Comparison of ENCODE assay signal across 9 mouse cellular contexts in genomic region chr6:3512611-3513010, GRCm38 (mm10). TPM values are rescaled to one million over a fixed set of nuclear protein-coding genes. Genes with fewer than 3 reads are reported as not detected.
DNase-seq lines count a peak whose midpoint lies in the region; ATAC-seq and TF ChIP-seq lines count a peak whose summit lies in the region.
"Had no signal": no experiment of that assay in that cellular context is flagged by ENCODE, and none has a peak within 500 bp of the region (broad histone marks: within the 10 kb centered on the region; RNA-seq: fewer than 3 reads in every experiment).

No protein-coding gene starts in this region.

- H3K4me3 ChIP-seq in kidney, embryonic 14.5 days (ENCODE audit: low read length), result no peak overlapping the region
- H3K4me3 ChIP-seq in kidney, adult 2 months (ENCODE audit: insufficient read depth, low read depth, low read length), result no peak overlapping the region
- H3K4me3 ChIP-seq in embryonic facial prominence, embryonic 10.5 days, result no peak overlapping the region
- H3K4me3 ChIP-seq in intestine, embryonic 16.5 days (ENCODE audit: low read length), result no peak overlapping the region
- H3K4me3 ChIP-seq in neural tube, embryonic 15.5 days (replicated peaks), result no peak overlapping the region
- no peak overlapping the region for H3K4me3 ChIP-seq in liver, embryonic 12.5 days
- H3K4me3 ChIP-seq: lung, embryonic 15.5 days had no signal

- no peaks in the 10 kb centered on the region for H3K9me3 ChIP-seq in kidney, embryonic 14.5 days (ENCODE audit: control insufficient read depth, low read length)
- H3K9me3 ChIP-seq in embryonic facial prominence, embryonic 10.5 days, result no peaks in the 10 kb centered on the region
- no peaks in the 10 kb centered on the region for H3K9me3 ChIP-seq in intestine, embryonic 16.5 days (ENCODE audit: control insufficient read depth, low read length)
- H3K9me3 ChIP-seq in neural tube, embryonic 15.5 days (replicated peaks), result no peaks in the 10 kb centered on the region
- no peaks in the 10 kb centered on the region for H3K9me3 ChIP-seq in liver, embryonic 12.5 days (replicated peaks)
- H3K9me3 ChIP-seq: lung, embryonic 15.5 days had no signal

- no peaks in the 10 kb centered on the region for H3K36me3 ChIP-seq in kidney, embryonic 14.5 days (ENCODE audit: control insufficient read depth, insufficient read depth, low read length)
- no peaks in the 10 kb centered on the region for H3K36me3 ChIP-seq in kidney, adult 2 months (ENCODE audit: control insufficient read depth, insufficient read depth, low read length)
- H3K36me3 ChIP-seq in embryonic facial prominence, embryonic 10.5 days (replicated peaks), result peaks cover 4% of the 10 kb centered on the region
- H3K36me3 ChIP-seq in intestine, embryonic 16.5 days (ENCODE audit: control insufficient read depth, insufficient read depth, low read length), result no peaks in the 10 kb centered on the region
- H3K36me3 ChIP-seq in neural tube, embryonic 15.5 days, result no peaks in the 10 kb centered on the region
- peaks cover 5% of the 10 kb centered on the region; the same call in 1 of the 2 replicates for H3K36me3 ChIP-seq in liver, embryonic 12.5 days
- H3K36me3 ChIP-seq: lung, embryonic 15.5 days had no signal

- DNase-seq in kidney, adult 2 months, result no peak
- DNase-seq in embryonic facial prominence, embryonic 10.5 days (ENCODE audit: low spot score), result peak; percentile 12
- no peak for DNase-seq in lung, postnatal 4 days
- no peak for DNase-seq in urinary bladder, postnatal 25 days (ENCODE audit: low spot score)

- no peaks in the 10 kb centered on the region for H3K4me1 ChIP-seq in kidney, embryonic 14.5 days (ENCODE audit: control insufficient read depth, insufficient read depth, low read length)
- H3K4me1 ChIP-seq in kidney, adult 2 months (ENCODE audit: control insufficient read depth, insufficient read depth, low read length), result no peaks in the 10 kb centered on the region
- H3K4me1 ChIP-seq in embryonic facial prominence, embryonic 10.5 days, result 0 out of 2 replicates have a peak, but pooled peaks cover 8% of the 10 kb centered on the region
- no peaks in the 10 kb centered on the region for H3K4me1 ChIP-seq in intestine, embryonic 16.5 days (ENCODE audit: control insufficient read depth, insufficient read depth, low read length)
- H3K4me1 ChIP-seq in neural tube, embryonic 15.5 days, result peaks cover 25% of the 10 kb centered on the region
- H3K4me1 ChIP-seq in liver, embryonic 12.5 days, result 0 out of 2 replicates have a peak, but pooled peaks cover 5% of the 10 kb centered on the region
- H3K4me1 ChIP-seq: lung, embryonic 15.5 days had no signal

- TF ChIP-seq POLR2A in kidney, adult 2 months (IDR thresholded peaks at IDR 0.05; ENCODE audit: low read depth, low read length), result no peak

- H3K27me3 ChIP-seq in kidney, embryonic 14.5 days (ENCODE audit: control insufficient read depth, insufficient read depth, low read length), result no peaks in the 10 kb centered on the region
- no peaks in the 10 kb centered on the region for H3K27me3 ChIP-seq in kidney, adult 2 months (replicated peaks; ENCODE audit: control insufficient read depth, insufficient read depth, low read length)
- no peaks in the 10 kb centered on the region for H3K27me3 ChIP-seq in embryonic facial prominence, embryonic 10.5 days (replicated peaks; ENCODE audit: low read depth, poor library complexity, severe bottlenecking)
- H3K27me3 ChIP-seq in intestine, embryonic 16.5 days (replicated peaks; ENCODE audit: control insufficient read depth, insufficient read depth, low read length), result no peaks in the 10 kb centered on the region
- no peaks in the 10 kb centered on the region for H3K27me3 ChIP-seq in neural tube, embryonic 15.5 days (replicated peaks)
- no peaks in the 10 kb centered on the region for H3K27me3 ChIP-seq in liver, embryonic 12.5 days (replicated peaks)
- H3K27me3 ChIP-seq: lung, embryonic 15.5 days had no signal

- no peak overlapping the region for H3K27ac ChIP-seq in kidney, embryonic 14.5 days (ENCODE audit: low read depth, low read length)
- H3K27ac ChIP-seq in kidney, adult 2 months (ENCODE audit: insufficient read depth, low read depth, low read length), result no peak overlapping the region
- no peak overlapping the region for H3K27ac ChIP-seq in embryonic facial prominence, embryonic 10.5 days (replicated peaks)
- no peak overlapping the region for H3K27ac ChIP-seq in intestine, embryonic 16.5 days (ENCODE audit: low read length)
- H3K27ac ChIP-seq in neural tube, embryonic 15.5 days (replicated peaks), result peak overlapping the region; percentile 68
- no peak overlapping the region for H3K27ac ChIP-seq in liver, embryonic 12.5 days
- H3K27ac ChIP-seq: lung, embryonic 15.5 days had no signal

- 70% methylated on average over 3 of the region's 3 CpGs for WGBS in kidney, embryonic 14.5 days
- 55% methylated on average over 3 of the region's 3 CpGs for WGBS in kidney, adult 2 months
- 53% methylated on average over 3 of the region's 3 CpGs for WGBS in embryonic facial prominence, embryonic 10.5 days
- WGBS in intestine, embryonic 16.5 days, result 40% methylated on average over 3 of the region's 3 CpGs
- 26% methylated on average over 3 of the region's 3 CpGs for WGBS in neural tube, embryonic 15.5 days
- WGBS in liver, embryonic 12.5 days (ENCODE audit: insufficient replicate concordance), result 47% methylated on average over 3 of the region's 3 CpGs

- no peak overlapping the region for H3K4me2 ChIP-seq in kidney, embryonic 14.5 days (replicated peaks; ENCODE audit: low read depth, low read length)
- H3K4me2 ChIP-seq in intestine, embryonic 16.5 days (ENCODE audit: low read depth, low read length), result no peak overlapping the region
- H3K4me2 ChIP-seq in neural tube, embryonic 15.5 days, result no peak overlapping the region
- H3K4me2 ChIP-seq in liver, embryonic 12.5 days, result no peak overlapping the region
- H3K4me2 ChIP-seq: lung, embryonic 15.5 days had no signal

- 0 out of 2 replicates have a peak, but pooled peaks have one; percentile 35 for ATAC-seq in kidney, embryonic 14.5 days (ENCODE audit: low FRiP score, low TSS enrichment)
- peak; percentile 50; the same call in 1 of the 2 replicates for ATAC-seq in intestine, embryonic 16.5 days
- peak; percentile 79 for ATAC-seq in neural tube, embryonic 15.5 days (ENCODE audit: low FRiP score)
- ATAC-seq in liver, embryonic 12.5 days, result no peak

- no peak overlapping the region for H3K9ac ChIP-seq in kidney, embryonic 14.5 days (ENCODE audit: low read depth, low read length)
- no peak overlapping the region for H3K9ac ChIP-seq in intestine, embryonic 16.5 days (ENCODE audit: low read depth, low read length)
- no peak overlapping the region for H3K9ac ChIP-seq in neural tube, embryonic 15.5 days (replicated peaks)
- H3K9ac ChIP-seq in liver, embryonic 12.5 days, result no peak overlapping the region
- H3K9ac ChIP-seq: lung, embryonic 15.5 days had no signal

- no peak for TF ChIP-seq CTCF in kidney, adult 2 months (conservative IDR thresholded peaks at IDR 0.05; ENCODE audit: insufficient read depth, insufficient read length, low read depth, low read length)

RNA-seq across cellular contexts. Expression of gene Vps50, which starts 14.4 kb away (rescaled TPM):
- polyA plus RNA-seq in kidney, embryonic 14.5 days (2014; fragmentation: Nextera tagmentation; extraction: Ambion mirVana), result 23.7 and 33.1 TPM in 2 replicates
- polyA plus RNA-seq in kidney, adult 2 months (2012; rRNA removed), result 2.8 and 4.1 TPM in 2 replicates
- polyA plus RNA-seq in embryonic facial prominence, embryonic 10.5 days (2016; fragmentation: Nextera tagmentation; extraction: Ambion mirVana), result 33.7 and 35.6 TPM in 2 replicates
- polyA plus RNA-seq in intestine, embryonic 16.5 days (2015; fragmentation: Nextera tagmentation; extraction: Ambion mirVana), result 28.2 and 31.4 TPM in 2 replicates
- 48.4 and 55.1 TPM in 2 replicates for polyA plus RNA-seq in neural tube, embryonic 15.5 days (2015; fragmentation: Nextera tagmentation; extraction: Ambion mirVana)
- 17.3 and 17.6 TPM in 2 replicates for polyA plus RNA-seq in liver, embryonic 12.5 days (2016; fragmentation: Nextera tagmentation; extraction: Ambion mirVana)

RNA-seq across cellular contexts. Expression of gene Hepacam2, which starts 14.5 kb away (rescaled TPM):
- 0.86 and 0.88 TPM in 2 replicates for polyA plus RNA-seq in kidney, embryonic 14.5 days (2014; fragmentation: Nextera tagmentation; extraction: Ambion mirVana)
- polyA plus RNA-seq in kidney, adult 2 months (2012; rRNA removed), result 19.5 and 26.3 TPM in 2 replicates
- polyA plus RNA-seq in embryonic facial prominence, embryonic 10.5 days (2016; fragmentation: Nextera tagmentation; extraction: Ambion mirVana), result 0.36 and 0.72 TPM in 2 replicates
- polyA plus RNA-seq in intestine, embryonic 16.5 days (2015; fragmentation: Nextera tagmentation; extraction: Ambion mirVana), result 22.2 and 25.4 TPM in 2 replicates
- 1.00 and 2.3 TPM in 2 replicates for polyA plus RNA-seq in neural tube, embryonic 15.5 days (2015; fragmentation: Nextera tagmentation; extraction: Ambion mirVana)
- polyA plus RNA-seq in liver, embryonic 12.5 days (2016; fragmentation: Nextera tagmentation; extraction: Ambion mirVana), result 0.05 TPM in 1 of 2 replicates, not detected in the other
